Mouse (Mus musculus) cerebellum, adult 2 months (tissue): Measurements from ENCODE around the gene Hnrnpul2.

Experiments
- CTCF ChIP-seq: fragments of 200-500 bp; IDR thresholded peaks from 2 replicates; pipeline ENCODE4 v1.5.1; 2011; ENCODE audit warnings: low read depth, mild to moderate bottlenecking, control low read depth, low read length, moderate library complexity, borderline replicate concordance; ENCODE audit not compliant: insufficient read depth
- POLR2A ChIP-seq: fragments of 200-500 bp; IDR thresholded peaks from 2 replicates; pipeline ENCODE4 v1.6.1; 2011; ENCODE audit warnings: low read length, control low read depth, borderline replicate concordance; ENCODE audit not compliant: insufficient read depth

DNA sequence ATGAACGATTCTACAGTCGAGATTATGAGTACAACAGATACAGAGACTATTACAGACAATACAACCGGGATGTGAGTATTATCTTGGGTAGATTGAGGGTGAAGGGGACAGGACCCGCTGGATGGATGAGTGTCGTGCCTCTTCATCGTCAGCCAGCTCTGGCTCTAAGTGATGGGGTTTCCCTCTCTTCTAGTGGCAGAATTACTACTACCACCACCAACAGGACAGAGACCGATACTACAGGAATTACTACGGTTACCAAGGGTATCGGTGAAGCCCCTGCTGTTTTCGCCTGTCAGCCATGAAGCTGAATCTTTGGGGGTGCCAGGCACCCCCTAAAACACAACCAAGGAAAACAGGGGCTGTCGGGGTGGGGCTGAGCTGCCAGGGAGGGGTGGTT lies 11.5 kb downstream of the Hnrnpul2 start:
- TF ChIP-seq POLR2A (no peak), CTCF (no peak)
